Mouse (Mus musculus) thymus, postnatal 25 days (tissue): ENCODE data around the gene Edrf1.

Experiments used
- DNase-seq: peaks from one replicate; pipeline ENCODE4 v3.0.0; 2022

The Edrf1 gene

DNA sequence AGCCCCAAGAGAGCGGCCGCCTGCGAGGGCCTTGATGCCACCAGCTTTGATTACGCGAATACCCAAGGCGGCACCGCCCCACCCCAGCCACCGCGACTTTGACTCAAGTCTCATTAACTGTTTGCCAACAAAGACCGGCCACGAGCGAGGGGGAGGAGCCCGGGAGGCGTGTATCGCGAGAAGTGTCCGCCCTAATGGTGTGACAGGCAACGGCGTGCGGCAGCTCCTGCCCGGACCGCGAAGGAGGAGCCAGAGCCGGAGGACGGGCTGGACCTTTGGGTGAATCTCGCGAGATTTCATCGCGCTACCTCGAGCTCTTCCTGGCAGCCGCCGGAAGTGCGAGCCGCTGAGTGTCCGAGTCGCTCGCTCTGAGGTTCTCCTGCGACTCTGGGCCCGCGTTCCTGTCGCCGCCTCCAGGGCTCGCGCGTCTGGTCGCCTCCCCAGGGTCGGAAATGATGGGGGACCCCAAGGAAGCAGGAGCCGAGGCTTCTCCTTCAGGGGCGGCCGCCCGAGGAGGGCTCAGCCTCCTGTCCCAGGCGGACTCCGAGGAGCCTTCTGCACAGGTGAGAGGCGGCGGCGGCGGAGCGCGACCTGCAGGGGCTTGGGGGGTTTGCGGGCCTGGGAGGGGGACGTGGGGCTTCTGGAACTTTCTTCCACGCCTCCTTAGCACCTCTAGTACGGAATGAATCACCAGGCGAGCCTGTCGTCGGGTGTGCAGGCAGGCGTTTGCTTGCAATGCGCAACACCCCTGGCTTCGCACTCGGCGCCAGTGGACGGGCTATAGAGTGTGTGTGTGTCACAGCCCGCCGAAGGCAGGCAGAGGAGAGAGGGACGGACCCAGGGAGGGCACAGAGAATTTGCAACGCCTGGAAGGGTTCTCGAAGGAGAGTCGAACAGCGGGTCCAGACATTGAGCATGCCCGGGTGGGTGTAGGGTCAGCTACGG is at the start of gene Edrf1:
TSS of gene Edrf1 (plus strand) at position 183 of the 945 bp plus-strand sequence.
- peak; percentile 92 for DNase-seq

- DNase-seq = no peak
Measured at GRCm38 (mm10) chr7:133591750-133592149, 45.6 kb upstream of the Edrf1 start.

GRCm38 (mm10) chr7:133600558-133600957 is 36.8 kb upstream of the Edrf1 start:
- no peak for DNase-seq

DNA sequence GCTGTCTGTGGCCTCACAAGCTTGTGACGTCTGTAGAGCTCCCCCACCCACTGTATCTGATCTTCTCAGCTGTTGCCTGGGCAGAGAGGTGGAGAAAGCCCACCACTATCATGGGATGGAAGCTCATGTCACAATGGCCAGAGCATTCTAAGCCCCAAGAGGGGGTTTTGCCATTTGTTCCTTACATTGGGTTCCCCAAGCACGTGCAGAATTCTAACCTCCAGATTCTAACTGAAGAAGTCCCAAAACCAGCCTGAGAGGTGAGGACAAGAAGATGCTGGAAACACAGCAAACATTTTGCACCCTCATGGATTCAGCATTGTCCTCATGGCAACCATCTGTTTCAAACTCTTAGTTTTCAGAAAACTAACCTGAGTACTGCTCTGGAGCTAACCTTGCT is 35.3 kb upstream of the Edrf1 start, which contains the start of gene Tex36:
TSS of gene Tex36 (minus strand) at position 101 of the 400 bp plus-strand sequence.
- DNase-seq = no peak

- no peak for DNase-seq
Measured at GRCm38 (mm10) chr7:133603156-133603555, 34.2 kb upstream of the Edrf1 start.

- DNase-seq = no peak
Measured at GRCm38 (mm10) chr7:133604427-133605081, 32.8 kb upstream of the Edrf1 start.

GRCm38 (mm10) chr7:133607331-133607730 is 30.0 kb upstream of the Edrf1 start:
- no peak for DNase-seq

DNA sequence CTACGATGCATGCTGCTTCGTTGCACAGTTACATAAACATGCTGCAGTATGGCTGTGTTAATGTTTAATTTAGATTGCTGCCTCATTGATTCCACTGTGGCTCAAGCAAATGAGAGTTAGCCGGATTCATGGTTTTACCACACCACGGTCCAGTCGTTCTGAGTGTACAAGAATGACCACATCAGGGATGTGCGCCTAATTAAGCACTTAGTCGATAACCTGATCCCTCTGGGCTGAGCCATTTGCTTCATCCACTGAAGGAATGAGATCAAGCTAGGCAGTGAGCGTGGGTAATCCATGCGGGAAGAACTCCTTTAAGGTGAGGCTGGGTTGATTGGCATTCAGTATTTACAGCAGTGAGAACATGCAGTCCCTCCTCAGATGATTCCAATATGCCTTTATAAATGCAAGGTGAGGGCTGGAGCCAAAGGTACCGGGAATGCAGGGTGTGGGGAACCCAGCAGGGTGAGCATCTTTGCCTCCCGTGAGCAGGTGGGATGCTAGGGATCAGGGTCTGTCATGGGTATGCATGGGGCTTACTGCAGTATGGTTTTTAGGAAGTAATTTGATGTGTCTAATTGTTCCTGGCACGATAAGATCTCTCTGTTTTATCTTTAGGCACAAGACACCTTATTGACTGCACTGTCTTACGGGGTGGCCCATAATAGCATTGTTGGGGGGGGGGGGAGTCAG is 29.3 kb upstream of the Edrf1 start:
- no peak for DNase-seq

- DNase-seq = no peak
Measured at GRCm38 (mm10) chr7:133608631-133609340, 28.6 kb upstream of the Edrf1 start.

- no peak for DNase-seq
Measured at GRCm38 (mm10) chr7:133609585-133609984, 27.8 kb upstream of the Edrf1 start.

- no peak for DNase-seq
Measured at GRCm38 (mm10) chr7:133612981-133613380, 24.4 kb upstream of the Edrf1 start.

- no peak for DNase-seq
Measured at GRCm38 (mm10) chr7:133620721-133621120, 16.6 kb upstream of the Edrf1 start.

DNA sequence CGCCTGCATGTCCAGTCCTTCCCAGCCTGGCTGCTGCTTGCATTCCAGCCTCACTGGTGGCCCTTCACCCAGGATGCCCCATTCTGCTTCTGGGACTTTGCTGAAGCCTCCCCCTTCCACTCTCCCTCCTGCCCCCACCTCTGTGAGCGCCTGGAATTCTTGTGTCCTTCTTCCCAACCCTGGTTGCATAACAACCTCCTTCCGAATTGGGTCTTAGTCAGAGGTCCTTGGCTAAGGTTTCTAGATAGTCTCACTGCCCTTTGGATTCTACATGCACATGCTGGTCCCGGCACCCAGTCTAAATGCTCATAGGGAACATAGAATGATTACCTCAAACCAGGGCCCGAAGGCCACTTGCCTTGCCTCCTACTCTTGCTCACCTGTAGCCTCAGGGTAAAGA is 14.1 kb upstream of the Edrf1 start:
- no peak for DNase-seq

DNA sequence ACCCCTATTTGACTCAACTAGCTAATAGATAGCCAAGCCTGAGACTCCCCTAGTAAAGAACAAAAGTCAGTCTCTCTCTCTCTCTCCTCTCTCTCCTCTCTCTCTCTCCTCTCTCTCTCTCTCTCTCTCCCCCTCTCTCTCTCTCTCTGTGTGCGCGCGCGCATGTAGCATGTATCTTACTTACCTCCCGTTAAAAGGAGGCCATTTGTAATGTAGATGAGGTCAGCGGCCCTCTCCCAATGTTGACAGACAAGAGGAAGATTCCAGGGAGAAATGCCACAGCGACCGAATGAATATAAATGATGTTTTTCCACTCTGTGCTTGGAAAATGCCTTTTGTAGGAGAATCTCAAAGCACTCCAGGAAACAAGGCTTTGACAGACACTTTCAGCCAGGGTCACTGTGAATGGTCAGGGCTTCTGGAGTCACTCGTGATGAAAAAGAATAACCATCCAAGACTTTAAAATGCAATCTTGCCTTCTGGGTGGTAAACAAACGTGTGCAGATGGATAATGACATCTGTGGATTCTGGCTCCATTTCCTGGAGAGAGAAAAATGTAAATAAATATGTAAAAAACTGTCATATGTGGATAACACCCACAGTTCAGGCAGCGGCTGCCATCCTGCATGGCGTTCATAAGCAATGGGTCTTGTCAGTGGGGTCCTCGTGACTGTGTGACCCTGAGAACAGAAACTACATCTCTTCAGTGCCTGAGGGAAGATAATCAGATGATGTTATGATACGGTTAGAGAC is 10.0 kb upstream of the Edrf1 start:
- DNase-seq = no peak

GRCm38 (mm10) chr7:133630821-133631220 is 6.5 kb upstream of the Edrf1 start:
- DNase-seq = no peak

GRCm38 (mm10) chr7:133632476-133632875 is 4.9 kb upstream of the Edrf1 start:
- DNase-seq = peak; percentile 56

- no peak for DNase-seq
Measured at GRCm38 (mm10) chr7:133634932-133635650, 2.3 kb upstream of the Edrf1 start.

DNA sequence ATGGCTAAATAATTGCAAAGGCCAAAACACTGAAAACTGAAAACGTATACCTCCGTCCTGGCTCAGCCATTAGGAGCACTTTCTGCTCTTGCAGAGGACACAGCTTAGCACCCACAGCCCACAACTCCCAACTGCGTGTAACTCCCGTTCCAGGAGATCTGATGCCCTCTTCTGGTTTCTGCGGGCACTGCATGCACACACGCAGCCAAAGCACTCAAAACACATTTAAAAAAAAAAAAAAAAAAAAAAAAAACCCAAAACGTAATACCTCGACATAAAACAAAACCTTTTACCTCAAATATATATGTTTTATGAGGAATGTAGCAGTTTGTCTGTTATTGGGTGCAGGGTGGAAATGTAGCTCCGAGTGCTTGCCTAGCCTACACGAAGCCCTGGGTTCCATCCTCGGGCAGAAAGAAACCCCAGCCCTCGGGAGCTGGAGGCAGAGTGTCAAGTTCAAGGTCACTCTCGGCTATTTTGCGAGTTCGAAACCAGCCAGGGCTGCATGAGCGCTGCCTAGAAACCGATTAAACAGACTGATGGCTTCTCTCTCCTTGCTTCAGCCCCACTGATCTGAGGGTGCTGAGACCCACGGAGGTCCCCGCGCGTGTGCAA is 498 bp upstream of the Edrf1 start:
- DNase-seq = peak; percentile 90

GRCm38 (mm10) chr7:133638306-133638705 is 963 bp downstream of the Edrf1 start:
- DNase-seq = no peak

- DNase-seq = no peak
Measured at GRCm38 (mm10) chr7:133638821-133639220, 1.5 kb downstream of the Edrf1 start.

DNA sequence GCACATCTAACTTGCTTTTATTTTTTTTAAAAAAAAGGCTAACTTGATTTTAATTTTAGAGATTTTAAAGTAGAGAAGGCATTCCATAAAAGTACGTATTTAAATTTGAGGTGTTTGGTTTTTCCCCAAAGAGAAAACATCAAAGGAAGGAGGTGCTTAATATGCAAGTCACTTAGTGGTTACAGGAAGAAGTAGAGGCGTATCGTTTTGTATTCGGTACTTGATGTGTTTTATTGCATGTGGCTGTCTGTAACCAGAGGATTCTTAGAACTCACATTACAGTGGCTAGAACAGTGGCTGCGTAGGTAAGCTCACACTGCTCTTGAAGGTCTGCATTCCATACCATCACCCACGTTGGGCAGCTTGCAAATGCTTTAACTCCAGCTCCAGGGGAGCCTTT is 8.4 kb downstream of the Edrf1 start:
- no peak for DNase-seq
